In genomic region chr17:62661801-62662200, GRCm38 (mm10) we compare ENCODE assay signal across 14 mouse cellular contexts.
"Had no signal": no experiment of that assay in that cellular context is flagged by ENCODE, and none has a peak within 500 bp of the region (broad histone marks: within the 10 kb centered on the region; RNA-seq: fewer than 3 reads in every experiment).

No protein-coding gene starts in this region.

- H3K9ac ChIP-seq: limb, embryonic 13.5 days; liver, embryonic 14.5 days; midbrain, embryonic 15.5 days; neural tube, embryonic 13.5 days; stomach, embryonic 15.5 days had no signal

- H3K27me3 ChIP-seq: limb, embryonic 13.5 days; midbrain, embryonic 15.5 days; neural tube, embryonic 13.5 days; stomach, embryonic 15.5 days had no signal

- H3K4me2 ChIP-seq: limb, embryonic 13.5 days; midbrain, embryonic 15.5 days; neural tube, embryonic 13.5 days; stomach, embryonic 15.5 days had no signal

- H3K27ac ChIP-seq: limb, embryonic 13.5 days; liver, embryonic 14.5 days; midbrain, embryonic 10.5 days; midbrain, embryonic 15.5 days; neural tube, embryonic 13.5 days; stomach, embryonic 15.5 days had no signal

- H3K36me3 ChIP-seq: limb, embryonic 13.5 days; midbrain, embryonic 10.5 days; midbrain, embryonic 15.5 days; neural tube, embryonic 13.5 days; stomach, embryonic 15.5 days had no signal

- H3K9me3 ChIP-seq: limb, embryonic 13.5 days; midbrain, embryonic 10.5 days; midbrain, embryonic 15.5 days; neural tube, embryonic 13.5 days; stomach, embryonic 15.5 days had no signal

- DNase-seq: kidney, postnatal 14 days; left cerebral cortex, postnatal 4 days; lung, adult 18-20 months; lung, postnatal 36 days; retina, postnatal 1 day; right cerebral cortex, postnatal 14 days; thymus, adult 2 months; thymus, postnatal 25 days had no signal

- H3K4me3 ChIP-seq: limb, embryonic 13.5 days; midbrain, embryonic 10.5 days; midbrain, embryonic 15.5 days; neural tube, embryonic 13.5 days; stomach, embryonic 15.5 days had no signal

- ATAC-seq: midbrain, embryonic 15.5 days had no signal
